Mouse (Mus musculus): ENCODE measurements around the gene Map10.

The Map10 gene

GRCm38 (mm10) chr8:125669700-125670195, at the start of gene Map10:
Map10 (plus strand) TSS chr8:125669818.
- DNase-seq (ENCODE audit: extremely low spot score): peak; percentile 85

- DNase-seq (ENCODE audit: extremely low spot score): no peak
Measured at GRCm38 (mm10) chr8:125620301-125620700, 49.3 kb upstream of the Map10 start.

GRCm38 (mm10) chr8:125624287-125624686, 45.3 kb upstream of the Map10 start:
- DNase-seq (ENCODE audit: extremely low spot score): no peak

GRCm38 (mm10) chr8:125626381-125626780, 43.2 kb upstream of the Map10 start:
- DNase-seq (ENCODE audit: extremely low spot score): no peak

GRCm38 (mm10) chr8:125628834-125629233, 40.8 kb upstream of the Map10 start:
- DNase-seq (ENCODE audit: extremely low spot score): no peak

GRCm38 (mm10) chr8:125638411-125639058, 31.1 kb upstream of the Map10 start:
- DNase-seq (ENCODE audit: extremely low spot score): no peak

GRCm38 (mm10) chr8:125639631-125640030, 30.0 kb upstream of the Map10 start:
- DNase-seq (ENCODE audit: extremely low spot score): no peak

- no peak for DNase-seq (ENCODE audit: extremely low spot score)
Measured at GRCm38 (mm10) chr8:125640766-125641165, 28.9 kb upstream of the Map10 start.

GRCm38 (mm10) chr8:125641808-125642207, 27.8 kb upstream of the Map10 start:
- no peak for DNase-seq (ENCODE audit: extremely low spot score)

- DNase-seq (ENCODE audit: extremely low spot score): no peak
Measured at GRCm38 (mm10) chr8:125645757-125646478, 23.7 kb upstream of the Map10 start.

- DNase-seq (ENCODE audit: extremely low spot score): no peak
Measured at GRCm38 (mm10) chr8:125649447-125649846, 20.2 kb upstream of the Map10 start.

GRCm38 (mm10) chr8:125654821-125655220, 14.8 kb upstream of the Map10 start:
- DNase-seq (ENCODE audit: extremely low spot score): no peak

- no peak for DNase-seq (ENCODE audit: extremely low spot score)
Measured at GRCm38 (mm10) chr8:125658508-125658907, 11.1 kb upstream of the Map10 start.

GRCm38 (mm10) chr8:125658926-125659325, 10.7 kb upstream of the Map10 start:
- DNase-seq (ENCODE audit: extremely low spot score): no peak

- DNase-seq (ENCODE audit: extremely low spot score): no peak
Measured at GRCm38 (mm10) chr8:125660397-125660796, 9.2 kb upstream of the Map10 start.

GRCm38 (mm10) chr8:125661958-125662668, 7.5 kb upstream of the Map10 start:
- DNase-seq (ENCODE audit: extremely low spot score): no peak

GRCm38 (mm10) chr8:125662669-125663048, 7.0 kb upstream of the Map10 start:
- no peak for DNase-seq (ENCODE audit: extremely low spot score)

GRCm38 (mm10) chr8:125665183-125665875, 4.3 kb upstream of the Map10 start:
- no peak for DNase-seq (ENCODE audit: extremely low spot score)

- no peak for DNase-seq (ENCODE audit: extremely low spot score)
Measured at GRCm38 (mm10) chr8:125665876-125666186, 3.8 kb upstream of the Map10 start.

- DNase-seq (ENCODE audit: extremely low spot score): no peak
Measured at GRCm38 (mm10) chr8:125666201-125666600, 3.4 kb upstream of the Map10 start.

GRCm38 (mm10) chr8:125667248-125667647, 2.4 kb upstream of the Map10 start:
- no peak for DNase-seq (ENCODE audit: extremely low spot score)

- DNase-seq (ENCODE audit: extremely low spot score): no peak
Measured at GRCm38 (mm10) chr8:125669159-125669699, 389 bp upstream of the Map10 start.

Data from embryo, embryonic 9.5 days (tissue).